Mouse (Mus musculus): ENCODE measurements around the gene Wdr62. TPM values are rescaled to one million over a fixed set of nuclear protein-coding genes. Genes with fewer than 3 reads are reported as not detected.
A peak's percentile ranks its signal among the peaks of the same experiment; 100 is the strongest.

Gene Wdr62
- total and polyA plus RNA-seq, 2 experiments from 2014 or later, result 3.2 to 3.4 TPM

DNA sequence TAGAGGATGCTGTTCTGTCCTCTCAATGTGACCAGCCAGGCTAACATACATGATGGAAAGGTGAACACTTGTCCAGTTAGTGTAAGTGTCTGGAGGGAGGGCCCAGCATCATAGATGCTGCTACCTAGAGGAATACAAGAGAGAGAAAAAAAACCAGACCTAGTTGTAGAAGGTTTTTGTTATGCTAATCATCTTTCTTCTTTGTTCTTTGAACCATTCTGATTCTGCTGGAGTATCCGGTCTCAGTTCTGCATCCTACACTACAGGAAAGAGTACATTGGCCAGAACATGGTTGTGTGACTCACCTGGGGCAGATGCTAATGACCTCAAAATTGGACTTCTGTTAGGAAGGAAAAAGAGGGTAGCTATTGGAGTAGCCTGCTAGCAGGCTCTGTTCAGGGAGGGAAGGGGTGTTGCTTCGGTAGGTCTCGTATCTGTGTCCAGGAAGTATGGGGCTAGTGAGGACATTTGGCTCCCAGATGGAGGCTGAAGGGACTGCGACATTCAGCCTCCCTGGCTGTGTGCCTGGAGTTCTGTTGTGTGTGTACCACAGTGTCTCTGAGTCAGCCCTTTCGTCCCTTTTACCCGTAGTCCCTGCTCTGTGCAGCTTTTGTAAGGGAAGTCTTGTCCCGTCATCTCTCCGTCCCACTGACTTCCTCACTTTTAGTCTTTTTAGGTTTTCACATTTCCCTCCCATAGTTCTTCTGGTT lies 6.6 kb upstream of the Wdr62 start:
- DNase-seq (ENCODE audit: low spot score) (peak; percentile 24), ATAC-seq (ENCODE audit: insufficient read depth, low read depth) (0 out of 2 replicates have a peak, but pooled peaks have one; percentile 9)
- no peaks in the 10 kb centered on the region for H3K9me3 ChIP-seq (replicated peaks; ENCODE audit: control insufficient read depth, low read length)
- H3K4me3 ChIP-seq (ENCODE audit: low read depth, low read length), result no peak overlapping the region
- no peak overlapping the region for H3K4me2 ChIP-seq (ENCODE audit: low read depth, low read length)
- TF ChIP-seq CTCF (IDR thresholded peaks at IDR 0.05; ENCODE audit: low read depth) (no peak), EP300 (IDR thresholded peaks at IDR 0.05; ENCODE audit: low read depth) (no peak)
- 39% methylated on average over 8 of the region's 8 CpGs for WGBS
- H3K36me3 ChIP-seq (replicated peaks; ENCODE audit: control insufficient read depth, insufficient read depth, low read length), result no peaks in the 10 kb centered on the region
- H3K9ac ChIP-seq (replicated peaks; ENCODE audit: low read depth, low read length), result no peak overlapping the region
- H3K27ac ChIP-seq (ENCODE audit: low read depth), result no peak overlapping the region
- H3K4me1 ChIP-seq (ENCODE audit: control insufficient read depth, insufficient read depth), result 0 out of 2 replicates have a peak, but pooled peaks cover 6% of the 10 kb centered on the region
- no peaks in the 10 kb centered on the region for H3K27me3 ChIP-seq (ENCODE audit: control insufficient read depth, insufficient read depth, low read length)

DNA sequence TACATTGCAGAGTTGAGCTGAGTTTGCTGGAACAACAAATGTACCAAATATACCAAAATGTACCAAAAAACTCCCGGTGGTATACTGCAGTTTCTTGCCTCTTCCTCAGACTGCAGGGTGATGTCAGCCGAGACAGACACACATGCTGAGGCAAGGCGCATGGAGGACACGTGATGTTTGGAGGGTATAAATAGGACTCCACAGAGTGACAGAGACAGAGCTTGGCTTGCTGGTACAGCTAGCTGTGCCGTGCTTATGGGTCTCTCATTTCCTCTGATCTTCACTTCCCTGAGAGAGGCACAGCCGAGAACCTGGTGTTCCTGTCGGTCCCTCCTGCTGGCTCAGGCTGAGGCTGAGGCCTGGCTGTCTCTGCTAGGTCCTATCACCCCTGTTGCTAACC lies 2.5 kb upstream of the Wdr62 start:
- Histone ChIP-seq H3K9ac (replicated peaks; ENCODE audit: low read depth, low read length) (0 out of 2 replicates have a peak overlapping the region, but pooled peaks have one; percentile 1), H3K27me3 (ENCODE audit: control insufficient read depth, insufficient read depth, low read length) (no peaks in the 10 kb centered on the region), H3K4me2 (ENCODE audit: low read depth, low read length) (no peak overlapping the region), H3K36me3 (replicated peaks; ENCODE audit: control insufficient read depth, insufficient read depth, low read length) (no peaks in the 10 kb centered on the region), H3K4me1 (ENCODE audit: control insufficient read depth, insufficient read depth) (peaks cover 5% of the 10 kb centered on the region), H3K27ac (ENCODE audit: low read depth) (no peak overlapping the region; the same call in 1 of the 2 replicates), H3K9me3 (replicated peaks; ENCODE audit: control insufficient read depth, low read length) (no peaks in the 10 kb centered on the region), H3K4me3 (ENCODE audit: low read depth, low read length) (no peak overlapping the region)
- DNase-seq (ENCODE audit: low spot score) (peak; percentile 11), ATAC-seq (ENCODE audit: insufficient read depth, low read depth) (no peak)
- TF ChIP-seq CTCF (IDR thresholded peaks at IDR 0.05; ENCODE audit: low read depth) (no peak), EP300 (IDR thresholded peaks at IDR 0.05; ENCODE audit: low read depth) (no peak)
- 45% methylated on average over 7 of the region's 7 CpGs for WGBS

- no peak overlapping the region for H3K27ac ChIP-seq (ENCODE audit: low read depth)
These were observed 1.3 kb upstream of the Wdr62 start for GRCm38 (mm10) chr7:30281522-30281921.

DNA sequence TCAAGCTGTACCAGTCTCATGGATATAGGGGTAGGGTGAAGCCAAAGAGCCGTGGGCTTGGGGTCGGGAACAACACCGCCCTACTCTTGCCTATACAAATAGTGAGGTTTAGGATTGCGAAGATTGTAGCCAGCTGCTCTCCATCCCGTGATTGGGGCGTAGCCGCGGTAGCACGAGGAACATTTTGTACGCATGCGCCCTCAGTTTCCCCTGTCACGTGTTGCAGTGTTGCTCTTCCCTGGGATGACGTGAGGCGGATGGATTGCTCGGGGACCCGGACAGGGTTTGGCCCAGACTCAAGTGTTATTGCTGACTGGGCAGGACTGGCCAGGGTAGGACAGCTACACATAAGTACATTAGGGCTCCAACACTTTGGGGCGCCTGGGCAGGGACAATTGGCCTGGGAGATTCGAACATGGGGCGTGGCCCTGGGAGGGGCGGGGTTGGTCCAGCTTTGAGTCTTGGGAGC lies 485 bp upstream of the Wdr62 start:
- Histone ChIP-seq H3K27ac (ENCODE audit: low read depth) (peak overlapping the region; percentile 98), H3K4me3 (ENCODE audit: low read depth, low read length) (peak overlapping the region; percentile 77), H3K4me1 (ENCODE audit: control insufficient read depth, insufficient read depth) (peaks cover 5% of the 10 kb centered on the region), H3K36me3 (replicated peaks; ENCODE audit: control insufficient read depth, insufficient read depth, low read length) (no peaks in the 10 kb centered on the region), H3K9ac (replicated peaks; ENCODE audit: low read depth, low read length) (0 out of 2 replicates have a peak overlapping the region, but pooled peaks have one; percentile 23), H3K4me2 (ENCODE audit: low read depth, low read length) (peak overlapping the region; percentile 82), H3K27me3 (ENCODE audit: control insufficient read depth, insufficient read depth, low read length) (no peaks in the 10 kb centered on the region), H3K9me3 (replicated peaks; ENCODE audit: control insufficient read depth, low read length) (no peaks in the 10 kb centered on the region)
- ATAC-seq (ENCODE audit: insufficient read depth, low read depth), result peak; percentile 84
- TF ChIP-seq CTCF (IDR thresholded peaks at IDR 0.05; ENCODE audit: low read depth) (no peak), EP300 (IDR thresholded peaks at IDR 0.05; ENCODE audit: low read depth) (peak; percentile 53; the same call in 1 of the 2 replicates)
- DNase-seq (ENCODE audit: low spot score), result peak; percentile 93
- 0% methylated on average over 20 of the region's 20 CpGs for WGBS

More at GRCm38 (mm10) chr7:30281522-30281921, 1.3 kb upstream of the Wdr62 start:
- H3K9me3 ChIP-seq (replicated peaks; ENCODE audit: control insufficient read depth, low read length), result no peaks in the 10 kb centered on the region
- no peak overlapping the region for H3K4me3 ChIP-seq (ENCODE audit: low read depth, low read length)
- no peaks in the 10 kb centered on the region for H3K36me3 ChIP-seq (replicated peaks; ENCODE audit: control insufficient read depth, insufficient read depth, low read length)
- WGBS, result 76% methylated on average over 4 of the region's 4 CpGs
- no peak overlapping the region for H3K9ac ChIP-seq (replicated peaks; ENCODE audit: low read depth, low read length)
- H3K4me2 ChIP-seq (ENCODE audit: low read depth, low read length), result 0 out of 2 replicates have a peak overlapping the region, but pooled peaks have one; percentile 82
- no peak for DNase-seq (ENCODE audit: low spot score)
- peaks cover 5% of the 10 kb centered on the region for H3K4me1 ChIP-seq (ENCODE audit: control insufficient read depth, insufficient read depth)
- H3K27me3 ChIP-seq (ENCODE audit: control insufficient read depth, insufficient read depth, low read length), result no peaks in the 10 kb centered on the region
- TF ChIP-seq EP300 (IDR thresholded peaks at IDR 0.05; ENCODE audit: low read depth) (no peak), CTCF (IDR thresholded peaks at IDR 0.05; ENCODE audit: low read depth) (no peak)
- ATAC-seq (ENCODE audit: insufficient read depth, low read depth), result no peak

DNA sequence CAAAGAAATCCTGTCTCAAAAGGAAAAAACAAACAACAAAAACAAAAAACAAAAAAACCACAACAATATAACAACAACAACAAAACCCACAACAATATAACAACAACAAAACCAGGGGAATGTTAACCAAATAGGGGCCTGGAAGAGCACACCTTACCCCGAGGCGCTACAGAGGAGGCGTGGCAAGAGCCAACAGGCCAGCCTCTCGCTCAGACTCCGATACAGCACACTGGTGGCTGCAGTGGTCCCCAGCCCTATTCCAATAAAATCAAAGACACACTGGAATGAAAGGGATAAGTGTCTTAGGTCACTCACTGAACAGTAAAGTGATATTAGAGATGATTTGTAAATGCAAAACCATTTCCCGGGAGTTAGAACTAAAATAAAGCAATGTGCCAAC lies 683 bp downstream of the Wdr62 start:
- peak overlapping the region; percentile 51; the same call in 1 of the 2 replicates for H3K9ac ChIP-seq (replicated peaks; ENCODE audit: low read depth, low read length)
- peak overlapping the region; percentile 77 for H3K4me3 ChIP-seq (ENCODE audit: low read depth, low read length)
- H3K27me3 ChIP-seq (ENCODE audit: control insufficient read depth, insufficient read depth, low read length), result no peaks in the 10 kb centered on the region
- DNase-seq (ENCODE audit: low spot score) (peak; percentile 16), ATAC-seq (ENCODE audit: insufficient read depth, low read depth) (no peak)
- H3K9me3 ChIP-seq (replicated peaks; ENCODE audit: control insufficient read depth, low read length), result no peaks in the 10 kb centered on the region
- H3K4me2 ChIP-seq (ENCODE audit: low read depth, low read length), result peak overlapping the region; percentile 82
- WGBS, result under 1% methylated on average over 6 of the region's 6 CpGs
- peaks cover 5% of the 10 kb centered on the region for H3K4me1 ChIP-seq (ENCODE audit: control insufficient read depth, insufficient read depth)
- peak overlapping the region; percentile 98; the same call in 1 of the 2 replicates for H3K27ac ChIP-seq (ENCODE audit: low read depth)
- H3K36me3 ChIP-seq (replicated peaks; ENCODE audit: control insufficient read depth, insufficient read depth, low read length), result no peaks in the 10 kb centered on the region
- TF ChIP-seq EP300 (IDR thresholded peaks at IDR 0.05; ENCODE audit: low read depth) (no peak), CTCF (IDR thresholded peaks at IDR 0.05; ENCODE audit: low read depth) (no peak)
